ENCODE assay signal across 29 mouse cellular contexts in genomic region chr3:49068801-49069200, GRCm38 (mm10).
DNase-seq lines count a peak whose midpoint lies in the region; ATAC-seq lines count a peak whose summit lies in the region.
"Had no signal": no experiment of that assay in that cellular context is flagged by ENCODE, and none has a peak within 500 bp of the region (broad histone marks: within the 10 kb centered on the region; RNA-seq: fewer than 3 reads in every experiment).

No protein-coding gene starts in this region.

- H3K9me3 ChIP-seq in midbrain, embryonic 11.5 days (ENCODE audit: control insufficient read depth, low read length): no peaks in the 10 kb centered on the region
- H3K9me3 ChIP-seq in midbrain, embryonic 10.5 days (replicated peaks): no peaks in the 10 kb centered on the region
- H3K9me3 ChIP-seq: embryonic facial prominence, embryonic 13.5 days; embryonic facial prominence, embryonic 15.5 days; forebrain, embryonic 10.5 days; forebrain, embryonic 12.5 days; G1E had no signal

- ATAC-seq in midbrain, embryonic 11.5 days (ENCODE audit: low FRiP score): no peak
- ATAC-seq: activated CD4-positive, CD25-positive, alpha-beta regulatory T cell, adult 4 months; CD4-positive, CD25-positive, alpha-beta regulatory T cell, adult 4 months; forebrain, embryonic 14.5 days; forebrain, embryonic 16.5 days had no signal

- H3K4me1 ChIP-seq in midbrain, embryonic 11.5 days (ENCODE audit: control insufficient read depth, insufficient read depth, low read length): no peaks in the 10 kb centered on the region
- peaks cover 4% of the 10 kb centered on the region; the same call in 1 of the 2 replicates for H3K4me1 ChIP-seq in midbrain, embryonic 10.5 days
- H3K4me1 ChIP-seq: embryonic facial prominence, embryonic 13.5 days; embryonic facial prominence, embryonic 15.5 days; forebrain, embryonic 12.5 days had no signal

- H3K27ac ChIP-seq in midbrain, embryonic 11.5 days (ENCODE audit: low read depth, low read length): no peak overlapping the region
- no peak overlapping the region for H3K27ac ChIP-seq in midbrain, embryonic 10.5 days (replicated peaks)
- H3K27ac ChIP-seq: embryonic facial prominence, embryonic 13.5 days; embryonic facial prominence, embryonic 15.5 days; forebrain, embryonic 10.5 days; forebrain, embryonic 12.5 days had no signal

- H3K27me3 ChIP-seq in midbrain, embryonic 11.5 days (ENCODE audit: control insufficient read depth, insufficient read depth, low read length): no peaks in the 10 kb centered on the region
- H3K27me3 ChIP-seq in midbrain, embryonic 10.5 days (ENCODE audit: low read depth, poor library complexity, severe bottlenecking): no peaks in the 10 kb centered on the region
- H3K27me3 ChIP-seq: CH12.LX; embryonic facial prominence, embryonic 13.5 days; embryonic facial prominence, embryonic 15.5 days; forebrain, embryonic 12.5 days had no signal

- no peak overlapping the region for H3K4me3 ChIP-seq in midbrain, embryonic 11.5 days (ENCODE audit: low read depth, low read length)
- no peak overlapping the region for H3K4me3 ChIP-seq in midbrain, embryonic 10.5 days
- H3K4me3 ChIP-seq: embryonic facial prominence, embryonic 13.5 days; embryonic facial prominence, embryonic 15.5 days; erythroblast, embryonic 14.5 days; forebrain, embryonic 10.5 days; forebrain, embryonic 12.5 days had no signal

- no peak overlapping the region for H3K4me2 ChIP-seq in midbrain, embryonic 11.5 days
- H3K4me2 ChIP-seq: embryonic facial prominence, embryonic 13.5 days; embryonic facial prominence, embryonic 15.5 days; forebrain, embryonic 12.5 days had no signal

- H3K36me3 ChIP-seq in midbrain, embryonic 11.5 days (ENCODE audit: control insufficient read depth, insufficient read depth, low read length): no peaks in the 10 kb centered on the region
- H3K36me3 ChIP-seq in midbrain, embryonic 10.5 days: no peaks in the 10 kb centered on the region
- H3K36me3 ChIP-seq: embryonic facial prominence, embryonic 13.5 days; embryonic facial prominence, embryonic 15.5 days; forebrain, embryonic 10.5 days; forebrain, embryonic 12.5 days; G1E had no signal

- DNase-seq in midbrain, embryonic 11.5 days (ENCODE audit: low spot score, missing footprints): peak; percentile 35
- no peak for DNase-seq in midbrain, embryonic 10.5 days (ENCODE audit: low spot score)
- peak; percentile 34 for DNase-seq in Muller cell, postnatal 12 days (ENCODE audit: inconsistent ontology term)
- peak; percentile 81 for DNase-seq in R1 (ENCODE audit: low read depth, low spot score)
- no peak for DNase-seq in spleen, adult 12 weeks (ENCODE audit: low spot score)
- no peak for DNase-seq in right cerebral cortex, postnatal 25 days
- no peak for DNase-seq in right cerebral cortex, adult 2 months (ENCODE audit: low spot score in 2 of 2)
- DNase-seq: adrenal gland, adult 8-10 months; adrenal gland, postnatal 14 days; adrenal gland, postnatal 36 days; B cell, adult 2 months; cerebellum, adult 11 months; cerebellum, adult 18-20 months; cerebellum, adult 8-10 months; cerebellum, adult 9-11 months; cerebellum, postnatal 14 days; cerebellum, postnatal 36 days; embryo, embryonic 11 days had no signal

- no peak overlapping the region for H3K9ac ChIP-seq in midbrain, embryonic 11.5 days (ENCODE audit: low read length)
- H3K9ac ChIP-seq: embryonic facial prominence, embryonic 13.5 days; embryonic facial prominence, embryonic 15.5 days; forebrain, embryonic 12.5 days had no signal

Comparison
In these comparisons a context has a peak if more than half of its experiments do, and no peak if none do; other contexts are left out.
1. DNase-seq: peak in midbrain, embryonic 11.5 days (single experiment), Muller cell, postnatal 12 days (single experiment) and R1 (single experiment); none in midbrain, embryonic 10.5 days (single experiment), spleen, adult 12 weeks (single experiment), right cerebral cortex, postnatal 25 days (single experiment) and right cerebral cortex, adult 2 months (0 of 2).